Mouse (Mus musculus) thymus, adult 18-20 months (tissue): Measurements from ENCODE around the gene Mfap1a.
A peak's percentile ranks its signal among the peaks of the same experiment; 100 is the strongest.
"Not testable (repeated sequence)": the region's sequence is repeated elsewhere in the genome, so short reads cannot be mapped to it uniquely, and the experiment has no call there.

Source experiments
- DNase-seq, 2 experiments: peaks; one replicate each; pipeline ENCODE4 v3.0.0; 2022; ENCODE audit warnings: mixed read lengths in 2 of 2

The Mfap1a gene

DNA sequence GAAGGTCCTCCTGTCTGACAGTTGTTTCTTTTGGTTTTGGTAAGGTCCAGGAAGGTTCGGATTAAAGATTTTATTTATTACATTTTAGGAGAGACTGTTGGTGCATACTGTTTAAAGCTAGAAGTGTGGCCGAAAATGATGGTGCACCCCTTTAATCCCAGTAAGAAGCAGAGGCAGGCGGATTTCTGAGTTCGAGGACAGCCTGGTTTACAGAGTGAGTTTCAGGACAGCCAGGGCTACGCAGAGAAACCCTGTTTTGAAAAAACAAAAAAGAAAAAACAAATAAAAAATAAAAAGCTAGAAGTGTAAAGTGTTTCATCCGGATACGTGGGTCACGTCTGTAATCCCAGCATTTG, 32.3 kb downstream of the Mfap1a start:
- DNase-seq = no peak

DNA sequence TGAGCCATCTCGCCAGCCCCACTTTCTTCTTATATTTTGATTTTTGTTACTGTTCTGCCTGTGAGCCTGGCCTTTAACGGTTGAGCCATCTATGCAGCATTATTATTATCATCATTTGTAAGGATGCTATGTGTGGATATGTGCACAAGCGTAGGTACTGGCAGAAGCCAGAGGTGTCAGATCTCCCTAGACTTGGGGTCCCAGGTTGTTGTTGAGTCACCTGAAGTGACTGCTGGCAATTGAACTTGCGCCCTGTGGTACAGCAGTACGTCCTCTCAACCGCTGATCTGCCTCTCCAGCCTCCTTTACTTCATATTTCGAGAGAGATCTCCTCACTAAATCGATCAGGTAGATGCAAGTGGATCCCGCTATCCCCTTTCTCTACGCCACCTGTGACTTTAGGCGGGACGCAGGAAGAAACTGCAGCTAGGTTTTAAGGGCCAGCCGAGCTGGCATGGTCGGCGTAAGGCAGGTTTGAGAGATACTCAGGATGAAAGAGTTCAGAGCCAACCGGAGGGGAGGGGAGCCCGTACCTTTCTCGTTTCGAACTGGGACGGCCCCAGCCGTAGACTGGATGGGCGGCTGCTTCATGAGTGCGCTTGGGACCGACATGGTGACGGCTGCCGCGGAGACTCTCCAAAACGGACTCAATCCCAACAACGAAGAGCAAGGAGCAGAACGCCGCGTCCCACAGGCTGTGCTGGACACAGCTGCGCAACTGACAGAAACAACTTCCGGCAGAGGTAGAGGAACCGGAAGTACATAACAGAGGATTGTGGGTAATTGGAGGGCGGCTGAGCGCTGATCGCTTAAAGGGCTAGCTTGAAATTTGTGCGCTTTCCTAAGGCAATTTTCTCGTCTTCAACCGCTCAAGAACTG, 32.9 kb downstream of the Mfap1a start, which contains the start of gene Mfap1b:
Gene Mfap1b (minus strand): TSS at position 767 of the 879 bp plus-strand sequence.
- peak; percentile 56 to 71 for DNase-seq

DNA sequence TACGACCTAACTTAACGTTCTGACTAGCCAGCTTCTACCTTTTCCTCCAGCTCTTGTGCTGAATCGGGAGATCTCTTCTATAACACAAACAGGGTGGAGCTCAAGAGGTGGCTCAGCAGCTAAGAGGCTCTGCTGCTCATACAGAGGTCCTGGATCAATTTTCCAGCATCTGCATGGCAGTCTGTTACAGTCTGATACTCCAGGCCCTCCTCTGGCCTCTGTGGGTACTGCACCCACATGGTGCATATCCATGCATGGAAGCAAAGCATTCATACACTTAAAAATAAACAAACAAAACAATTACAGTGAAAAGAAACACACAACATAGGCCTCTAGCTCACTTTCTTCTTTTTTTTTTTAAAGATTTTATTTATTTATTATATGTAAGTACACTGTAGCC, 33.7 kb downstream of the Mfap1a start:
- not testable (repeated sequence) for DNase-seq

DNA sequence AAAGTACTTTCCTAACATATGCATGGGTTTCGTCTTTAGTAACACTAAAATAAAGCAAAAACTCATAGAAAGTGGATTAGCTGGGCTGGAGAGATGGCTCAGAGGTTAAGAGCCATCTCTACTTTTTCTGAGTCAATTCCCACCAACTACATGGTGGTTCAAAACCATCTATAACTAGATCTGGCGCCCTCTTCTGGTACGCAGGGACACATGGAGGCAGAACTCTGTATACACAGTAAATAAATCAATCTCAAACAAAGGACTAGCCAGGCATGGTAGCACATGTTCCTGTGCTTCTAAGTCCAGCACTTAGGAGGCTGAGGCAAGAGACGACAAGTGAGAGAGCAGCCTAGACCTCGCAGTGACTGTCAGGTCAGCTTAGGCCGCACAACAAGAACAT, 37.5 kb downstream of the Mfap1a start:
- DNase-seq = not testable (repeated sequence)

DNA sequence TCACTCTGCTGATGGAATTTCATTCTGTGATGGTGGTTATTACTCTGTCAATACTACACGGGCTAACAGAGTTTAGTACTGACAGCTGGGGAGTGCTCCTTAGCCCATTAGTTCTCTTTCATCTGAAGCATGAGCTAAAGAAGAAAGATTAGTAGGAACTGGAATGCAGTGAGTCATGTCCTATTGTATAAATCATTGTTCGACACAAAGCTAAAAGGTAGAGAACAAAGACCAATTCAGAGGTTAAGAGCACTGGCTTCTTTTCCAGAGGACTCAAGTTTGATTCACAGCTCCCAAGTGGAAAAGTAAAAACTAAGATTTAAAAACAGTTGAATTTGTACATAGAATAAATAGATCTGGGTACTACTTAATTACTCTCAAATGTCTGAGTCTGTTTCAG, 46.4 kb downstream of the Mfap1a start:
- no peak for DNase-seq

DNA sequence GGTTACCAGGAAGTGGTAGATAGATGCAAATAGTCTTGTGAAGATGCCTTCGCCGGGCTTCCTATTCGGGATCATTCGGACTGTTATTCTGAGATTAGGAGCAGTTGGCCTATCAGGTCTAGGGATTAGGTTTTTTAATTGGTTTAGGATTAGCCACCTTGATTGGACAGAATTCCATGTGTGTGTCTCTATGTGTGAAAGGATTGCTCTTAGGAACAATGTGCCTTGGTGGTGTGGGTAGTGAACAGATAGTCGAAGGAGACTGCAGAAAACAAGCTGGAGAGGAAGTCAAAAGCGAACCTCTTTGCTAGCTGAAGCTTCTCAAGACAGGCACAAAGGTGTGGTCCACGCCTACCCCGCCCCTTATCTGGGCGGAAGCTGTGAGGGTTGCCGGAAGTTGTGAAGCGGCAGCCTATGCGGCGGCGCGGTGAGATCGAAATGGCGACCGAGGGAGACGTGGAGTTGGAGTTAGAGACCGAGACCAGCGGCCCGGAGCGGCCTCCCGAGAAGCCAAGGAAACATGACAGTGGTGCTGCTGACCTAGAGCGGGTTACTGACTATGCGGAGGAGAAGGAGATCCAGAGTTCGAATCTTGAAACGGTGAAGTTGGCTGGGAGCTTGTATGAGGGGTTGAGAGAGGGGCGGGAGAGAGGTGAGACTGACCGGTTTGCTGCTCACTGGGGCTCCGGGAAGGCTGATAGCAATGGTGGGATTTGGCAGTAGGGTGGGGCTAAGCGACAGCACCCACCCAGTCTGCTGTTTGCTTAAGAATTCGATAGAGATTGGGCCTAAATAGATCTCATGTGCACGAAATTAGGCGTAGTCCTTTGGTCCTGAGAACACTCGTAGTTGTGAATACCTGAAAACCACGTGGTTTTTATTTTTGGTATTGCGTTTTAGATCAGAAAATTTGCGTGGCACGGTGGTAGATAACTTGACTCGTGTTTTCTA, 49.5 kb downstream of the Mfap1a start, which contains the start of gene Serinc4:
Gene Serinc4 (minus strand): TSS at position 90 of the 951 bp plus-strand sequence.
- peak; percentile 80 to 86 for DNase-seq

DNA sequence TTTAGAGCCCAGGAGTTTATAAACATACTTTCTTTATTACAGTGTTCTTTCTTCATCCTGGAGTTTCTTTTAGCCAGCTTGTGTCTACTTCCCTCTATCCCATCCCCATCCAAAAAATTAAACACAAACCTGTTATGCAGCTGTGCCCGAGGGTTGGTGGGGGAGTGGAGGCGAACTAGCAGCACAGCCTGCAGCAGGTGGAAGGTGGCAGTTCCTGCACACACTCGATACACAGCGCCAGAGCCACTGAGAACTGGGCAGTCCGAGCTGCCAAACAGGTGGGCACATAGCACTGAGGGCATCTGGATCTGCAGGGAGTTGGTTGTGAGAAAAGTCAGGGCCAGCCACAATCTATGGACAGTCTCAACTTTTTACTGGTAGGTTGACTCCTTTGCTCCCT, 50.9 kb downstream of the Mfap1a start:
- DNase-seq = no peak

DNA sequence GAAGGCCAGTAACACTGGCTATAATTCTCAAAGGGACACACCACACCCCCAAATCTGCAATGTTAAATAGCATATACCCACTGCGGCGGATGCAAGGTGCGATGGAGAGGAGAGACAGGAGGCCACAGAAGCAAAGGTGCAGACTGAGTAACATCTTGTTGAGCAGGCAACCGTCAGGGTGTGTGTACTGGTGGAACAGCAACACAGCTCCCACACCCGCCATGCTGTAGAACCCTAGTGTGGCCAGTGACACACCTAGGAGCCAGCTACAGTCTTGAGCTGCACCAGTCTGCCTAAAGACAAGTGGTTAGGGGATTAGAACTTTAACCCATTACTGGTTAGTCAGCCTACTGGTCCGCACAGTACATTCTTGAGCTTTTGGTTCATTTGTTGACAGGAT, 52.5 kb downstream of the Mfap1a start:
- DNase-seq = no peak

DNA sequence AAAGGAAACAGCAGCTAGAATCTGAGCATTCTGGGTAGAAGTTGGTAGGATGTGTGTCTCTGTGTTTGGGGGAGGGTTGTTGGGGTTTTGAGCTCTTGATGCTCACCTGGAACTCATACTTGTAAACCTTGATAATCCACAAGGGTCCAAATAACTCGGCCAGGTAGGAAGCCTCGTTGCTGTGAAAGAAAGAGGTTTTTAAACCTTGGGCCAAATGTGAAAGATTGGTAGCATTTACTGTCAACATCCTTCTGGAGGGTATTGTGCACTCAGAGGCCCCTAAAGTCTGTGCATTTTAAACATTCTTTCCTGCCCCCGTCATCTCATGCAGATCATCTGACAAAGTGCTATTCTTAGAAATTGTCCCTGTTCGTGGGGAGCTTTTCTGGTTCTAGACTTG, 53.5 kb downstream of the Mfap1a start, which contains the start of gene Hypk:
Gene Hypk (plus strand): TSS at position 301 of the 400 bp plus-strand sequence.
- DNase-seq = no peak

DNA sequence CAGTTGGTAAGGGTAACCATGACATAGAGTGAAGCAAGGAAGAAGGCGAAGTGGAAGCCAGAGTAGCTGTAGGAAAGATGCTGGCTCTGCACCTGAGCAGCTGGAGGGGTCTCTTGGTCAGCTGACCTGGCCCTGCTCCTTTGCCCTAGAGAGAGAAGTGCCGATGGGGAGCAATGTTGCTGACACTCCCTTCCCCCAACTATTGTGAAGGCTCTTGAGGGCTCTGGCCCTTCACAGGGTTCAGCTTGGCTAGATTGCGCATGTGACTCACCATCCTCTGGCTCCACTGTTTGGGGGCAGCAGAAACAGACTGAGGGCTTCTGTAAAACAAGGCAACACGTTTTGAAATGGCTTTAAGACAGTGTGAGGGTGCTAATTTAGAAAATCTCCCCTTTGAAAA, 54.1 kb downstream of the Mfap1a start:
- no peak for DNase-seq

DNA sequence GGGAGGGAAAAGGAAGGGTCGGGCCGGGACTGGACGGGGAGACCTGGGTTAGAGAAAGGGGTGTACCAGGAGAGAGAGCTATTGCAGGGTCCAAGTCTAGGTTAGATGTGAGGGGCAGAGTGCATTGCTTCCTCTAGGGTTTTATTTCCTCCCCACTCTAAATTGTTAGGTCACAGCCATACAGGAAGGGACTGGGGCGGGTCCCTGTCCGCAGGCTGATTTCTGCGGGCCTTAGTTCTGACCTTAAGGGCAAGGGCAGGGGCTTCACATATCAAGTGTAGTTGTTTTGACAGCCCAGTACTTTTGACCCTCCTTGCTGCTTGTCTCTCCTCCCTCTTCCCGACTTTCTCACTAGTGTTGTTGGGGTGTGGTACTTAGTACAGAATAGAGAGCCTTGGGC, 56.4 kb downstream of the Mfap1a start:
- no peak for DNase-seq

DNA sequence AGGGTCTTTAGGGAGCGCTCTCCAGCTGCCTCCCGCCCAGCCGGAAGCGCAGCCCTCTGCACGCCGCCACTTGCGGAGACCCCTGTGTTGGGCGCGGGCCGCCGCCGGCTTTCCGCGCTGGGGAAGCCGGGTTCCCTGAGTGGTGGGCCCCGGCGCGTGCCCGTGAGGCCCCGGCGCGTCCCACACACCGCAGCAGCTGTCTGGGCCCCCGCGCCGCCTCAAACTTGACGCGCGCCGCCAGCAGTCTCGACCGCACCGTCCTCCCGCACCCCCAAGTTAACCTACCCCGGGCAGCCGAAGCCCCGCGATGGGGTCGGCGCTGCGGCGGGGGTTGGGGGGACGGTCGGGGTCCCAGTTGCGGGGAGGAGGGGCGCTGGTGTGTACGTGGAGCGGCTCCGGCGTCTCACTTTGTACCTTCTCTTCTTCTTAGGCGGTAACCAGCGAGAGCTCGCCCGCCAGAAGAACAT, 56.9 kb downstream of the Mfap1a start:
- no peak for DNase-seq

DNA sequence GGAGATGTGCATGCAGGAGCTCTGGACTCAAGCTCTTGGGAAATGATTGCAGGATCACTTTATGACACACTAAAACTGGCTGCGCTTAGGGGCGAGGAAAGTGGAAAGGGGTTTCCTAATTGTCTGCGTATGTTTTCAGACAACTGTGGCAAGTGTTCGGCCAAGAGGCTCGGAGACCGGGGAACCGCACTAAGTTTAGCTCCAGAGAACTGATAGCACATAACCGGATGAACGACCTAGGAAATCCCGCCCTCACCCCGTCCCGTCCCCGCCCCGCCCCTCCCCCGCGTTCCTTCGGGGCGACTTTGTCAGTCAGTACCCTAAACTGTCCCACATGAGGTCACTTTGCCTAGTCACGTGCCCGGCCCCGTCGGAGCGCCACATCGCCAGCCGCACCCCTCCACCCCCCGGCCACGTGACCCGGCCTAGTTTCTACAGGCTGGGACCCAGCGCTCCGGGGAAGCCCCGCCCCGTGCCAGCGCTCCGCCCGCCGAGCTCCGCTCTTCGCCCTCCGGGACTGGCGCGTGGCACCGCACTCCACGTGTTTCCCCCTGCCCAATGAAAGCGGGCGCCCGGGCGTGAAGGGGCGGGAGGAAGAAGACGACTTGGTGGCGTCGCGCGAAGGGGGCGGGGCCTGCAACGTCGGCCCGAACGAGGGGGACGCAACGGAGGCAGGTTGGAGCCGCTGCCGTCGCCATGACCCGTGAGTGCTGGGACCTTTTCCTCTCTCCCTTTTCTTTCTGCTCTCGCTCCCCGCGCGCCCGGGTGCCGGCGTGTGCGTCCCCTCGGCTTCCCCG, 57.5 kb downstream of the Mfap1a start, which contains the start of gene Serf2:
Gene Serf2 (plus strand): TSS at position 457 of the 797 bp plus-strand sequence.
- DNase-seq = peak; percentile 99

DNA sequence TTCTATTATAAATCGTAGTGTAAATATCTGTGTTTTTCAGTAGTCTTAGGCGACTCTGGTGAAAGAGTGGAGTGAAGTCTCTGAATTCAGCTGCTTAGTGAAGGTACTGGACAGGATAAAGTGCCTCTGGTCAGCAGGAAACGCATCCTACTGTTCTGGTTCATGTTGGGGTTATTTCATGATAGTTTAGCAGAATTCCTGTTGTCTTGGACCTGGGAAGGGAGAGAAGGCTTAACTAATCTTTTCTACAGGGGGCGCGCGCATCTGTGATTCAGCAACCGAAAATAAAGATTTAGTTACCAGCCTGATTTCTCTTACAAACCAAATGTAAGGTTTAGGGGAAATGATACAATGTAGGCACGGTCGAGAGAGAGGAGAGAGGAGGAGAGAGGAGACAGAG, 58.3 kb downstream of the Mfap1a start:
- no peak for DNase-seq

DNA sequence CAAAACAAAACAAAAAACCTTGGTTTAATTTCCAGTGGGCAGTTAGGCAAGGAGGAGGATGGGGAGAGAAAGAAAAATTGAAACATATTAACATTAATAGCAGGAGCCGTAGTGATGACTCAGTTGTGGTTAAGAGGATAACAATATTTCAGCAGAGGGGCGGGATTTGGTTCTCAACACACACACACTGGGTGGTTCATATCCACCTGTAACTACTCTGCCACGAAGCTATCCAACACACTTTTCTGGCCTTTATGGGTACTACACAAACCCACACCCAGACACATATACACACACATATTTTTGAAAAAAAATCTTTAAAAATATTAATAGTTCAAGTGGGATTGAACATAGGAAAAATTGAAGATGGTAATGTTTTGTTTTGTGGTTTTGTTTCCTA, 59.5 kb downstream of the Mfap1a start:
- DNase-seq = no peak

DNA sequence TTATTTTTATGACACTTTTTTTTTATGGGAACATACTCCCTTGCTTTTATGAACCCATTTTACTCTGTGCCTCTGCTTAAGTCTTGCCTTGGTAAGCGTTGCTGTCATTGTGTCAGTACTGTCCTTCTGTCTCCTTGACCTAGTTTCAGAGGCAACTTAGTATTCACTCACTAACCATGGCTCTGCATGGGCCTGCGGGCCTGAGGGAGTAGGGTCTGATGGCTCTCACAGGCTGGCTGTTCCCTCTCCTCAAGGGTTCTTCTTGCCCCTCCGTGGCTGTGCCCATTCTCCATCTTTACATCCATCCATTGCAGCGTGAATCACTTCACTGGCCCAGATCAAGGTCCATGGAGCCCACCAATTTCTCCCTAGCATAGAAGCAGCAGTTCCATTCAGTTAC, 60.0 kb downstream of the Mfap1a start:
- DNase-seq = no peak

DNA sequence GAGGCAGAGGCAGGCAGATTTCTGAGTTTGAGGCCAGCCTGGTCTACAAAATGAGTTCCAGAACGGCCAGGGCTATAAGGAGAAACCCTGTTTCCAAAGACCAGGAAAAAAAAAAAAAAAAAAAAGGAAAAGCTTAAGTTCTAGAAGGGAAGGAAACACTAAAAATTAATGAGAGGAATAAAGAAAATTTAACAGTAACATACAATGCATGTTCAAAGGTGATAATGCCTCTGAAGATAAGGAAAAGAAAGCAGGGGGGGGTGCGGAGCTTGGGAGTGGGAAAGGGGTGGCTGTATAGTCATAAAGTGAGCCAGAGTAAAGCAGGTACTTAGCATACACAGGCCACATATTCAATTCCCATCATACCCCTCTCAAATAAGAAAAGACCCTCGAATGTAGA, 61.3 kb downstream of the Mfap1a start:
- no peak for DNase-seq

DNA sequence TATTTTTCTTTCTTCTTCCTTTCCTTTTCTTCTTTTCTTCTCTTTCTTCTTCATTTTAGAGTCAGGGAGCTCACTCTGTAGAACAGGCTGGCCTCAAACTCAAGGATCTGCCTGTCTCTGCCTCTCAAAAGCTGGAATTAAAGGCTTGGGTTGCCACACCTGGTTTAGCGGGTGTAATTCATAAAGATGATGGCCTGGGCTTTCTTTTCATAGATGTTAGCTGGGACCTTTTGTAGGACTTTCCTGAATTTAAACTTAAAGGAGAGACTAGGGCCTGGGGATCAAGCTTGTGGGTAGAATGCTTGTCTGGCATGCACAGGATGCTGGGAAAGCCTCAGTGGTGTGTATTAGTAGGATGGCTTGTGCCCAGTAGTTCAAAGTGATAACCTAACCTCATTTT, 62.3 kb downstream of the Mfap1a start, which contains the start of gene Ell3:
Gene Ell3 (minus strand): TSS at position 101 of the 400 bp plus-strand sequence.
- no peak for DNase-seq

DNA sequence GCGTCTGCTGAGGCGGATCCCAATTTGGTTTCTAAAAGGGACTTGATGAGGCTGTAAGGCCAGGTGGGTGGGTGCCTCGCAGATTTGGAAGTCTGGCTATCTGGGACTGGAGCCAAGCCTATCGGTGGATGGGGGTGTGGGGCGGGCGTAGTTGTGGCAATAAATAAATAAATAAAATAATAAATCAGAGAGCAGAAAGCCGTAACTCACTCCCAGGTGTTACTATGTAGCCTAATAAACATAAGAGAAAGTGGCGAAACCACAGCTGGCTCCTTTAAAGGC, 63.5 kb downstream of the Mfap1a start:
- DNase-seq = no peak

DNA sequence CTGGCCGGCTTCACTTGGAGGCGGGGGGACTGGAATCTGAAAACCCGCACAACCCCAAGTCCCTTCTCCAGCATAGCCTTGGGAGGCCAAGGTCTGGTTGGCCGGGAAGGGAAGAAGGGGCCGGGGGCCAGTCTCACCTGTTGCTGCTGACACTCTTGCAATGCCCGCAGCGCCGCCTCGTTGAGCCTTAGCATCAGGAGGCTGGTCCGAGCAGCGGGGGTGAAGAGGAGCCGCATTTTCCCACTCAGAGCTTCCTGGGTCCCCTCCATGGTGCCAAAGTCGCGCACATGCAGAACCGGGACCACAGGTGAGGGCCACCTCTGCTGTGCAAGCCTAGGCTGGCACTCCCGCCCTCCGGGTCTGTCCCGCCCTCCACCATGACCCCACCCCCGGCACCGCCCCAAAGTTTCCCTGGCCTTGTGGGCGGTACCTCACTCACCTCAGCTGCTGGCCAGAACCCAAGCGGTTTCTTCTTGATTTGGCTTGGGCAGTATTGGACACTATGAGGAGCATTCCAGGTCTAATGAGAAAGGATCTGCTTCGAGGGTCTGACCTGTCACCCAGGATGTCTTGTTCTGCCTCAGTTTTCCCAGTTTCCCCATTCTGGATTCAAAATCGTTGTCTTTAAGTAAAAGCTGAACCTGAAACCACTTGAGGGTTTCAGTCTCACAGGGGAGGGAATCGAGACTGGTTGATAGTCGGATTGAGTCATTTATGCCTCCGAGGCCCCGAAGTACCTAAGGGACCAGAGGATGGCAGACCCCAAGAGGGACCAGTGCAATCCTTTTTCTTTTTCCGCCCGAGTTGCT, 64.0 kb downstream of the Mfap1a start:
- DNase-seq = peak; percentile 29 to 35
